Mouse (Mus musculus) spleen, adult 18-20 months (tissue): ENCODE results near the gene Mettl9.

ENCODE experiments used
- DNase-seq, 2 experiments: peaks; one replicate each; pipeline ENCODE4 v3.0.0; 2022; ENCODE audit warnings: mixed read lengths in 2 of 2

The Mettl9 gene

GRCm38 (mm10) chr7:121111321-121111720, 77.1 kb downstream of the Mettl9 start:
- no peak for DNase-seq

- DNase-seq, result no peak
Observed at GRCm38 (mm10) chr7:121111762-121112161, 77.5 kb downstream of the Mettl9 start.

- peak; percentile 10 to 72 for DNase-seq
Observed at GRCm38 (mm10) chr7:121120143-121120818, 86.0 kb downstream of the Mettl9 start.
